Mouse (Mus musculus) gastrocnemius, postnatal 36 days (tissue): ENCODE measurements around the gene Cemip. TPM values are rescaled to one million over a fixed set of nuclear protein-coding genes. Genes with fewer than 3 reads are reported as not detected.
A peak's percentile ranks its signal among the peaks of the same experiment; 100 is the strongest.
"Not testable (repeated sequence)": the region's sequence is repeated elsewhere in the genome, so short reads cannot be mapped to it uniquely, and the experiment has no call there.

Experiments
- DNase-seq, 2 experiments: peaks; one replicate each; pipeline ENCODE4 v3.0.0; 2022
- intact Hi-C: fragments of 180-260 bp; cut with DNase I; formaldehyde crosslinking; loops from one replicate; pipeline ENCODE4 v1.15.1; 2025
- long read RNA-seq, 2 experiments: library from polyadenylated mRNA; stranded (forward); transcript quantifications; one replicate each; pipeline ENCODE4 v2.0.0; 2021
- total RNA-seq, 2 experiments: library from RNA; stranded (reverse); gene quantifications; 2 replicates each; pipeline ENCODE4 v1.2.3; 2021

Gene Cemip
- under 1 TPM in 1 of 2 experiments, not detected in 1; 0.05 TPM for total RNA-seq
- long read RNA-seq, experiment 1, result 0 reads
- long read RNA-seq, experiment 2, result 0 reads

- intact Hi-C loops, result loop anchor here (1.0 to 2.0 kb wide), 3 partner anchors 172 to 269 kb away; no protein-coding TSS in a partner anchor
Observed at GRCm38 (mm10) chr7:84086039-84086829, at the start of gene Cemip. Gene Cemip, minus strand, starts transcription at chr7:84086502.

DNA sequence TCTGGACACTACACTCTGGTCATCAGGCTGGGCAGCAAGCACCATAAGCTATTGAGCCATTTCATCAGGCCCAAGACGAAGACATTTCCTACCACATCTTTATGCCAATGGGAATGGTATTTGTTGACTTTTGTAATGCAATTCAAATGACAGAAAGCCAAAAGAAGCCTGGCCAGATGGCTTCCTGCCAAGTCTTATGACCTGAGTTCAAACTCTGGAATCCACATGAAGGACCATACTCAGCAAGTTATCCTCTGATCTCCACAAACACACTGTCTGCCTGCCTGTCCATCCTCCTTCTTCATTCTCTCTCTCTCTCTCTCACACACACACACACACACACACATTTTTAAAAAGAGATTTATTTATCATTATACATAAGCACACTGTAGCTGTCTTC, 46.4 kb upstream of the Cemip start:
- DNase-seq, result no peak
- intact Hi-C loops, result no loop called here

More at GRCm38 (mm10) chr7:84086039-84086829, at the start of gene Cemip:
- peak; percentile 58 to 64 for DNase-seq

DNA sequence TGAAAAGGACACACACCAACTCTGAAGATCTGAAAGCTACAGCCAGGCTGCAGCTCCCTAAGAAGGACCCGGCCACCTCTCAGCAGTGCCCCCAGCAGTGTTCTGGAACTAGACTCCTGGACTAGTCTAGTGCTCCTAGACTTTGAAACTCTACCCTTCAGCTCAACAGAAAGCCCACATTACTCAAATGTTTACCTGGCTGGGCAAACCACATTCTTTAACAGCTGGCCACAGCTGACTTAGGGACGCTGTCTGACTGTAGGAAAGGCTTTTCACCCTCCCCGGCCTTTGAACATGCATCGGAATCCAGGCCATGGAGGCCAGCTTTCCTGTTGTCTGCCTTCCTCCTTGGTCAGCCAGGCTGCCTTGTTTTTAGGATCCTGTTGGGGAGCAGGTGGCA, 45.4 kb upstream of the Cemip start:
- no peak for DNase-seq
- intact Hi-C loops, result no loop called here

DNA sequence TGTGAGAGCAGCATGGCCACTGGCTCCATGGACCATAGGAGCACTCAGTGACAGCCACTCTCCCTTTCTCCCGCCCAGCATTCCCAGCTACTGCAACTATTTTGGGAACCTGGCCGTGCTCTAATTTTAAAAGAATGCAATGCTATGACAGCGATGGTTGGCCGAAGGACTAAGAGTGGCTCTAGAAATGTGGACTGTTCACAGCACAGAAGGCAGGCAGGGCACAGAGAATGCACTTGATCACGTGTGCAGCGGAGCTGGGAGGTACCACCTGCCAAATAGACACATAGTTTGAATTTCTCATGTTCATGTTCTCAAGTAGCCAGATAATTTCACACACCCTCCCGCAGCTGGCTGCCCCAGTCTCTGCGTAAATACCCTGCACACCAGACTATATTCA, 42.4 kb upstream of the Cemip start:
- no peak for DNase-seq

GRCm38 (mm10) chr7:84125730-84126129, 39.4 kb upstream of the Cemip start:
- DNase-seq, result no peak
- intact Hi-C loops, result no loop called here

More for the DNA sequence above, 42.4 kb upstream of the Cemip start:
- intact Hi-C loops, result no loop called here

GRCm38 (mm10) chr7:84123651-84124050, 37.3 kb upstream of the Cemip start:
- intact Hi-C loops, DNase-seq: not testable (repeated sequence)

DNA sequence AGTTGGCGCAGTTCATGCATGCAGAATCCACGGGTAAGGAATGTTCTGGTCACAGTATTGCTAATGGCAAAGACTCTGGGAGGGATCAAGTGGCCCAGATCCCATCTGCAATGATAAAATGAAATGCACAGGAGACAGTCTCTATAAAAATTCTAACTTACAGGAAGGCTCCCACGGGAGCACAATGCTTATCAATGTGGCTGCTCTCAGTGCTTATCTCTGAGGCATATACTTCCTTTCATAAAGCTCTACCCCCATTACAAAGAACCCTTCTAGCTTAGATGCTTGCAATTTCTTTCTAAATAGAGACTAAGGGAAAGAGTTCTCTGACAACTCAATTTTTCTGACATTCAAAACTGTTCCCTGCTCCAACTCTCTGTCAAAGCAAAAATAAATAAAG, 35.5 kb upstream of the Cemip start:
- intact Hi-C loops, result no loop called here
- no peak for DNase-seq

GRCm38 (mm10) chr7:84120142-84120760, 33.9 kb upstream of the Cemip start:
- intact Hi-C loops, result no loop called here

DNA sequence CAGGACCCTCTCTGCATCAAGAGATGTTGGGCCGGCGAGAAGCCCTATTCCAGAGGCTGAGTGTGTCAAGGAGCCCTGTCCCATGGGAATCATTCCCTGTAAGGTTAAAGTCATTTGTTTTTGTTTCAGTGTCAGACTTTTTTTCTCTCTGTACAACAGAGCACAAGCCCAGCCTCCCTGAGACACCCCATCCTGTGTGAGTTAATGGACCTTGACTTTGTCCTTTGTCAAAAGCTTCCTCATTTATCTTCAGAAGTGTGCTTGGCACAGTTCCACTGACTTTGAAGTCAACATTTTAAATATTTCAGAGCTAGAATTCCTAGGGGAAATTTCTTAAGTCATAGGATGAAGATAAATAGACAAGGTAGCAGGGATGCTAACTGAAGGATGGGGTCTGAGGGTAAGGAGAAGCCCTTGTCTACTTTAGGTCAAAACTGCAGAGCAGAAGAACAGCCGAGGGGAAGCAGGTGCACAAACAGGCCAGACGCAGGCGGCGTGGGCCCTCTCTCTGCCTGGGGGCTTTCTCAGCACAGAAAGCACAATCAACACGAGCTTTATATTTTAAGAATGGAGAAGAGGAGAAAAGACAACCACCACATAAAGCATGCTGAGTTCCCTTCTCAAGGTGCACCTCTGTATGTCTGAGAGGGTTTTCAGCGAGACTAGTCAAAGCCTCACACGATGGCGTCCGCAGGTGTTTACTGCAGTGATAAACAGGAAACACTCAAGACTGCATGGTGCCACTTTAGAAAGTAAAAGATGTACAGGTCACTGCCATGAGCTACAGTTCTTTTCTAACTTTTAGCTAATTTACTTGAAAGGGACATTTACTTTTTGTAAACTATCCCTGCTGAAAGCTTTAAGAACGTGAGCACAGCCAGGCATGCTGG, 33.2 kb upstream of the Cemip start:
- intact Hi-C loops, result no loop called here
- DNase-seq, result no peak

More at GRCm38 (mm10) chr7:84120142-84120760, 33.9 kb upstream of the Cemip start:
- DNase-seq, result no peak

GRCm38 (mm10) chr7:84117543-84118122, 31.3 kb upstream of the Cemip start:
- DNase-seq, result no peak
- intact Hi-C loops, result no loop called here

GRCm38 (mm10) chr7:84116621-84117542, 30.6 kb upstream of the Cemip start:
- intact Hi-C loops, result no loop called here
- no peak for DNase-seq

DNA sequence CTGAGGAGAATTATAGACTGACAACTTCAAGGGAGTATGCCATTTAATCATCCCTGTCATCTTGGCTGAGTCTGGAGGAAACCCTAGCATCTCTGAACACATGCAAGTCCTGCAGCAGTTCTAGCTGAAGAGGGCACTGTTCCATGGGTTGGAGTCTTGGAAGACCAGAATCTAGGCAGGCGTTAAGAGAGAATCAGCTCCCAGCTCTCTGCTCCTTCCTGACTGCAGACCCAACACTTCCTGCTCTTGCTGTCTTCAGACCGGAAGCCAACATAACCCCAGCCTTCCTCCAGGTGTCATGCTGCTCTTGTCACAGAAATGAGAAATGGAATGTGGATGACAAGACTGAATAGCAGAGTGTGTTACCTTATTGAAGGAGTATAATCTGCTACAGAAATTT, 29.1 kb upstream of the Cemip start:
- intact Hi-C loops, result no loop called here
- DNase-seq, result no peak

- intact Hi-C loops, result no loop called here
- DNase-seq, result no peak
Observed at GRCm38 (mm10) chr7:84114775-84115174, 28.5 kb upstream of the Cemip start.

- no peak for DNase-seq
- intact Hi-C loops, result no loop called here
Observed at GRCm38 (mm10) chr7:84113035-84113390, 26.7 kb upstream of the Cemip start.

GRCm38 (mm10) chr7:84112351-84113034, 26.2 kb upstream of the Cemip start:
- intact Hi-C loops, result no loop called here

GRCm38 (mm10) chr7:84111716-84112350, 25.5 kb upstream of the Cemip start:
- intact Hi-C loops, result no loop called here
- DNase-seq, result no peak

More at GRCm38 (mm10) chr7:84112351-84113034, 26.2 kb upstream of the Cemip start:
- DNase-seq, result no peak

DNA sequence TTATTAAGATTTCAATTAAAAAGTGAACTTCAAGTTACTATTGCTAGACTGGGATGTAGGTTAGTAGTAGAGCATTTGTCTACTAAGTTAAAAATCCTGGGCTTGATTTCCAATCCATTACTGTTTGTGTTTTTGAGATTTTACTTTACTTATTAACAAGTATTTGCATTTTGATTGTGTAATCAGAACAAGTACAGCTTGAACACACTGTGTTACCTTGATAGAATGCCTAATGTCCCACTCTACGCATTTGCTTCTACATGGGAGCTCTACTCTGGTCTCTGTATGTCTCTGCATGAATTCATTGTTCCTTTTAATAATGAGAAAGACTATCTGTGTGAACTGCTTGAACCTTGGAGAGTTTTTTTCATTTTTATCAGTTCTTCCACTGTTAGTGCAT, 20.6 kb upstream of the Cemip start:
- intact Hi-C loops, result no loop called here
- DNase-seq, result no peak

- no peak for DNase-seq
Observed at GRCm38 (mm10) chr7:84102589-84102988, 16.3 kb upstream of the Cemip start.

More at GRCm38 (mm10) chr7:84102589-84102988, 16.3 kb upstream of the Cemip start:
- intact Hi-C loops, result no loop called here
